Mouse (Mus musculus) pancreas, adult 10 weeks (tissue): ENCODE results near the gene Kcnh3. TPM values are rescaled to one million over a fixed set of nuclear protein-coding genes. Genes with fewer than 3 reads are reported as not detected.

Experiments
- polyA plus RNA-seq: library from polyadenylated mRNA; stranded (reverse); fragments of 350-450 nt; fragmentation: Illumina TruSeq; extraction: RNeasy Lipid Tissue Mini Kit (QIAGEN cat#74804); gene quantifications from one replicate; pipeline ENCODE4 v1.2.3, GENCODE M21; 2015; ENCODE audit warnings: low read depth, low replicate concordance; ENCODE audit not compliant: insufficient read depth

The Kcnh3 gene
- 0.70 TPM for polyA plus RNA-seq

GRCm38 (mm10) chr15:99224208-99224911 lies at the start of gene Kcnh3:
Gene Kcnh3 (plus strand): TSS chr15:99224861.

DNA sequence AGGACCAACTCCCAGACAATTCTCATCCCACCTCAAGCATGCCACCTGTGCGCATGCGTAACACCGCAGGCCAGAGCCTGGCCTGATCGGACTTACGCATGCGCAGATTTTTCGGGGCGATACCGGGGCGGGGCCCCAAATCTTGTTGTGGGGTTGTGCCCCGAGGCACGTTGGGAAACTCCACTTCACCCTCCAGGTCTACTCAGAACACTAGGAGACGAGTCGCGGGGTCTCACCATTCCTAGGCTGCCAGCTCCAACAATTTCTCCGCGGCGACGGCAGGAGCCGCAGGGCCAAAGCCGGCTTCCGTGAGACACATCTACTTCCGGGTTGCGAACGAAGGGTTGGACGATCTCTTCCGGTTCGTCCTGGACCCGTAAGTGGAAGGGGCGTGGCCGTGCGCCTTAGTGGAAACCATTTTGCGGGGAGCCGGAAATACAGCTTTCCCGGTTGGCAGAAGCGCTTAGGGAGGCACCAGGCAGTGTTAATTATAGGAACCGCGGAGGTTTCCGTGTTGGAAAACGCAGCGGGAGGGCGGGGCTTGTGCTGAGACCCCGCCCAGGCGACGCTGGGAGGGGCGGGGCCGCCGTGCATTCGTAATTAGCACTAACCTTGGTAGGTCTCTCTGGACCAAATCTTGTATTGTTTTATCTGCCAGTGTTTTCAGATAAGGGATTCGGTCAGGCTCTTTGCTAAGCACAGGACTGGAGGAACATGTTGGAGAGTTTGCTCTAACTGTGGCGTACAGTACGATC lies 27.1 kb downstream of the Kcnh3 start, which contains the start of gene Mcrs1:
TSS of gene Mcrs1 (minus strand) at position 336 of the 755 bp plus-strand sequence.

Other genes with a start within 250 kb of the Kcnh3 start
- gene Tuba1c, start 195.0 kb upstream of the Kcnh3 start, polyA plus RNA-seq, result 14.2 TPM
- gene Prph, start 169.7 kb upstream of the Kcnh3 start, polyA plus RNA-seq, result 3.3 TPM
- gene Troap, start 150.3 kb upstream of the Kcnh3 start, polyA plus RNA-seq, result 0.35 TPM
- not detected for gene C1ql4, start 137.0 kb upstream of the Kcnh3 start, polyA plus RNA-seq
- 0.72 TPM for gene Dnajc22, start 131.7 kb upstream of the Kcnh3 start, polyA plus RNA-seq
- 1.5 TPM for gene Spats2, start 98.9 kb upstream of the Kcnh3 start, polyA plus RNA-seq
- gene Mcrs1, start 27.1 kb downstream of the Kcnh3 start, polyA plus RNA-seq, result 14.0 TPM
- 33.0 TPM for gene Prpf40b, start 70.2 kb downstream of the Kcnh3 start, polyA plus RNA-seq
- not detected for gene Fam186b, start 71.0 kb downstream of the Kcnh3 start, polyA plus RNA-seq
- 7.1 TPM for gene Fmnl3, start 145.6 kb downstream of the Kcnh3 start, polyA plus RNA-seq
- gene Tmbim6, start 168.0 kb downstream of the Kcnh3 start, polyA plus RNA-seq, result 82.7 TPM
- gene Nckap5l, start 232.9 kb downstream of the Kcnh3 start, polyA plus RNA-seq, result 1.2 TPM
- 2.5 TPM for gene Bcdin3d, start 249.9 kb downstream of the Kcnh3 start, polyA plus RNA-seq